16 mouse cellular contexts compared by ENCODE assay signal in genomic region chr1:191661019-191661796, GRCm38 (mm10). TPM values are rescaled to one million over a fixed set of nuclear protein-coding genes. Genes with fewer than 3 reads are reported as not detected.
DNase-seq lines count a peak whose midpoint lies in the region; ATAC-seq and TF ChIP-seq lines count a peak whose summit lies in the region.
"Had no signal": no experiment of that assay in that cellular context is flagged by ENCODE, and none has a peak within 500 bp of the region (broad histone marks: within the 10 kb centered on the region; RNA-seq: fewer than 3 reads in every experiment).

No protein-coding gene starts in this region.

- no peaks in the 10 kb centered on the region for H3K9me3 ChIP-seq in stomach, embryonic 15.5 days
- no peaks in the 10 kb centered on the region for H3K9me3 ChIP-seq in stomach, postnatal 0 days (ENCODE audit: control insufficient read depth, low read length)
- H3K9me3 ChIP-seq in neural tube, embryonic 15.5 days (replicated peaks) = no peaks in the 10 kb centered on the region
- H3K9me3 ChIP-seq: embryonic facial prominence, embryonic 13.5 days; midbrain, embryonic 12.5 days; neural tube, embryonic 13.5 days had no signal

- TF ChIP-seq EP300 in stomach, postnatal 0 days (optimal IDR thresholded peaks at IDR 0.05) = no peak

- peak overlapping the region; percentile 40; the same call in 1 of the 2 replicates for H3K27ac ChIP-seq in stomach, embryonic 15.5 days
- H3K27ac ChIP-seq in stomach, postnatal 0 days (replicated peaks) = no peak overlapping the region
- H3K27ac ChIP-seq in neural tube, embryonic 15.5 days (replicated peaks) = no peak overlapping the region
- H3K27ac ChIP-seq: embryonic facial prominence, embryonic 13.5 days; hindbrain, postnatal 0 days; midbrain, embryonic 12.5 days; neural tube, embryonic 13.5 days had no signal

- no peak for TF ChIP-seq CTCF in stomach, postnatal 0 days (IDR thresholded peaks at IDR 0.05; ENCODE audit: low read depth)

- H3K4me3 ChIP-seq in stomach, embryonic 15.5 days (replicated peaks) = no peak overlapping the region
- no peak overlapping the region for H3K4me3 ChIP-seq in stomach, postnatal 0 days (ENCODE audit: low read depth, low read length)
- no peak overlapping the region for H3K4me3 ChIP-seq in neural tube, embryonic 15.5 days (replicated peaks)
- H3K4me3 ChIP-seq: embryonic facial prominence, embryonic 13.5 days; midbrain, embryonic 12.5 days; neural tube, embryonic 13.5 days had no signal

- peaks cover 20% of the 10 kb centered on the region for H3K4me1 ChIP-seq in stomach, embryonic 15.5 days
- no peaks in the 10 kb centered on the region for H3K4me1 ChIP-seq in stomach, postnatal 0 days (replicated peaks; ENCODE audit: control insufficient read depth, insufficient read depth)
- peaks cover 12% of the 10 kb centered on the region; the same call in 1 of the 2 replicates for H3K4me1 ChIP-seq in neural tube, embryonic 15.5 days
- H3K4me1 ChIP-seq: neural tube, embryonic 13.5 days had no signal

- ATAC-seq in stomach, embryonic 15.5 days (ENCODE audit: insufficient read depth, low FRiP score, low read depth) = no peak
- ATAC-seq in stomach, postnatal 0 days (ENCODE audit: low FRiP score, low TSS enrichment) = no peak
- ATAC-seq in common myeloid progenitor, adult 5-6 weeks (replicated peaks; ENCODE audit: low read depth, poor library complexity, severe bottlenecking) = peak; percentile 95
- ATAC-seq in neural tube, embryonic 15.5 days (ENCODE audit: low FRiP score) = no peak
- ATAC-seq: forebrain, embryonic 14.5 days; hindbrain, postnatal 0 days had no signal

- H3K4me2 ChIP-seq in stomach, embryonic 15.5 days = no peak overlapping the region
- H3K4me2 ChIP-seq in stomach, postnatal 0 days (replicated peaks; ENCODE audit: low read depth) = no peak overlapping the region
- no peak overlapping the region for H3K4me2 ChIP-seq in neural tube, embryonic 15.5 days
- H3K4me2 ChIP-seq: embryonic facial prominence, embryonic 13.5 days; midbrain, embryonic 12.5 days; neural tube, embryonic 13.5 days had no signal

- peak; percentile 1 for DNase-seq in embryo, embryonic 10 days (ENCODE audit: low spot score)
- DNase-seq in embryo, embryonic 10.5 days (ENCODE audit: low spot score) = no peak
- no peak for DNase-seq in stomach, postnatal 0 days (ENCODE audit: low spot score)
- no peak for DNase-seq in layer of hippocampus, postnatal 25 days (ENCODE audit: extremely low spot score in 1 of 2, low spot score in 1 of 2)
- no peak for DNase-seq in urinary bladder, adult 18-20 months (ENCODE audit: low spot score in 2 of 2)
- DNase-seq: cerebellum, adult 9-11 months; kidney, postnatal 10 days; lung, adult 2 months had no signal

- WGBS in stomach, embryonic 15.5 days = 54% methylated on average over 8 of the region's 8 CpGs
- 56% methylated on average over 8 of the region's 8 CpGs for WGBS in stomach, postnatal 0 days
- 54% methylated on average over 8 of the region's 8 CpGs for WGBS in neural tube, embryonic 15.5 days

- H3K9ac ChIP-seq in stomach, embryonic 15.5 days = no peak overlapping the region
- no peak overlapping the region for H3K9ac ChIP-seq in stomach, postnatal 0 days (ENCODE audit: low read length)
- H3K9ac ChIP-seq in neural tube, embryonic 15.5 days (replicated peaks) = no peak overlapping the region
- H3K9ac ChIP-seq: embryonic facial prominence, embryonic 13.5 days; midbrain, embryonic 12.5 days; neural tube, embryonic 13.5 days had no signal

- H3K27me3 ChIP-seq in stomach, embryonic 15.5 days (replicated peaks) = no peaks in the 10 kb centered on the region
- H3K27me3 ChIP-seq in stomach, postnatal 0 days (ENCODE audit: control insufficient read depth, insufficient read depth, low read length) = no peaks in the 10 kb centered on the region
- H3K27me3 ChIP-seq in neural tube, embryonic 15.5 days (replicated peaks) = no peaks in the 10 kb centered on the region
- H3K27me3 ChIP-seq: embryonic facial prominence, embryonic 13.5 days; midbrain, embryonic 12.5 days; neural tube, embryonic 13.5 days had no signal

- H3K36me3 ChIP-seq in stomach, embryonic 15.5 days = no peaks in the 10 kb centered on the region
- no peaks in the 10 kb centered on the region for H3K36me3 ChIP-seq in stomach, postnatal 0 days (ENCODE audit: control insufficient read depth, insufficient read depth, low read length)
- no peaks in the 10 kb centered on the region for H3K36me3 ChIP-seq in neural tube, embryonic 15.5 days
- H3K36me3 ChIP-seq: embryonic facial prominence, embryonic 13.5 days; midbrain, embryonic 12.5 days; neural tube, embryonic 13.5 days had no signal

RNA-seq across cellular contexts. Expression of gene Lpgat1, which starts 56.4 kb away (rescaled TPM):
- polyA plus RNA-seq in stomach, embryonic 15.5 days (2015; fragmentation: Nextera tagmentation; extraction: Ambion mirVana) = 32.6 and 40.4 TPM in 2 replicates
- 28.9 and 32.3 TPM in 2 replicates for polyA plus RNA-seq in stomach, postnatal 0 days (2015; fragmentation: Nextera tagmentation; extraction: Ambion mirVana)
- 13.8 and 15.4 TPM in 2 replicates for total RNA-seq in common myeloid progenitor, adult 5-6 weeks (2017)
- total RNA-seq in layer of hippocampus, postnatal 25 days (2021) = 100 to 1,000 TPM; 114 to 120 TPM
- polyA plus RNA-seq in neural tube, embryonic 15.5 days (2015; fragmentation: Nextera tagmentation; extraction: Ambion mirVana) = 31.2 and 37.3 TPM in 2 replicates
